Mouse (Mus musculus): Measurements from ENCODE around the gene Ercc8. TPM values are rescaled to one million over a fixed set of nuclear protein-coding genes. Genes with fewer than 3 reads are reported as not detected.

The Ercc8 gene
- total RNA-seq, 2 experiments from 2014 or later = 14.4 to 19.1 TPM

- no peak for ATAC-seq (replicated peaks; ENCODE audit: poor library complexity)
Measured at GRCm38 (mm10) chr13:108157156-108157555, 1.4 kb upstream of the Ercc8 start.

GRCm38 (mm10) chr13:108157732-108158464, 633 bp upstream of the Ercc8 start:
- peak; percentile 54 for ATAC-seq (replicated peaks; ENCODE audit: poor library complexity)

- ATAC-seq (replicated peaks; ENCODE audit: poor library complexity) = no peak
Measured at GRCm38 (mm10) chr13:108159241-108159575, 677 bp downstream of the Ercc8 start.

- 0 out of 2 replicates have a peak, but pooled peaks have one; percentile 12 for ATAC-seq (replicated peaks; ENCODE audit: poor library complexity)
Measured at GRCm38 (mm10) chr13:108159963-108160362, 1.4 kb downstream of the Ercc8 start.

- ATAC-seq (replicated peaks; ENCODE audit: poor library complexity) = no peak
Measured at GRCm38 (mm10) chr13:108163912-108164311, 5.4 kb downstream of the Ercc8 start.

- no peak for ATAC-seq (replicated peaks; ENCODE audit: poor library complexity)
Measured at GRCm38 (mm10) chr13:108164621-108165020, 6.1 kb downstream of the Ercc8 start.

- peak; percentile 73 for ATAC-seq (replicated peaks; ENCODE audit: poor library complexity)
Measured at GRCm38 (mm10) chr13:108170002-108170401, 11.5 kb downstream of the Ercc8 start.

GRCm38 (mm10) chr13:108170511-108170910, 12.0 kb downstream of the Ercc8 start:
- ATAC-seq (replicated peaks; ENCODE audit: poor library complexity) = no peak

- ATAC-seq (replicated peaks; ENCODE audit: poor library complexity) = peak; percentile 55
Measured at GRCm38 (mm10) chr13:108179618-108180017, 21.1 kb downstream of the Ercc8 start.

GRCm38 (mm10) chr13:108180821-108181220, 22.3 kb downstream of the Ercc8 start:
- peak; percentile 20; the same call in 1 of the 2 replicates for ATAC-seq (replicated peaks; ENCODE audit: poor library complexity)

GRCm38 (mm10) chr13:108184743-108185255, 26.3 kb downstream of the Ercc8 start:
- no peak for ATAC-seq (replicated peaks; ENCODE audit: poor library complexity)

- ATAC-seq (replicated peaks; ENCODE audit: poor library complexity) = 0 out of 2 replicates have a peak, but pooled peaks have one; percentile 29
Measured at GRCm38 (mm10) chr13:108185530-108185929, 27.0 kb downstream of the Ercc8 start.

- ATAC-seq (replicated peaks; ENCODE audit: poor library complexity) = peak; percentile 48
Measured at GRCm38 (mm10) chr13:108187994-108188393, 29.5 kb downstream of the Ercc8 start.

GRCm38 (mm10) chr13:108191074-108191720, 32.7 kb downstream of the Ercc8 start:
- ATAC-seq (replicated peaks; ENCODE audit: poor library complexity) = peak; percentile 99

- no peak for ATAC-seq (replicated peaks; ENCODE audit: poor library complexity)
Measured at GRCm38 (mm10) chr13:108195474-108195873, 36.9 kb downstream of the Ercc8 start.

GRCm38 (mm10) chr13:108204857-108205256, 46.3 kb downstream of the Ercc8 start:
- no peak for ATAC-seq (replicated peaks; ENCODE audit: poor library complexity)

GRCm38 (mm10) chr13:108207447-108207846, 48.9 kb downstream of the Ercc8 start:
- no peak for ATAC-seq (replicated peaks; ENCODE audit: poor library complexity)

GRCm38 (mm10) chr13:108208090-108208489, 49.6 kb downstream of the Ercc8 start:
- no peak for ATAC-seq (replicated peaks; ENCODE audit: poor library complexity)

- ATAC-seq (replicated peaks; ENCODE audit: poor library complexity) = no peak
Measured at GRCm38 (mm10) chr13:108210960-108211359, 52.4 kb downstream of the Ercc8 start.

GRCm38 (mm10) chr13:108212397-108213018, 54.0 kb downstream of the Ercc8 start:
- ATAC-seq (replicated peaks; ENCODE audit: poor library complexity) = no peak

GRCm38 (mm10) chr13:108214081-108214484, 55.6 kb downstream of the Ercc8 start, which contains the start of gene Elovl7:
Gene Elovl7 (plus strand): TSS chr13:108214404.
- ATAC-seq (replicated peaks; ENCODE audit: poor library complexity) = peak; percentile 92
